In the genomic region with DNA sequence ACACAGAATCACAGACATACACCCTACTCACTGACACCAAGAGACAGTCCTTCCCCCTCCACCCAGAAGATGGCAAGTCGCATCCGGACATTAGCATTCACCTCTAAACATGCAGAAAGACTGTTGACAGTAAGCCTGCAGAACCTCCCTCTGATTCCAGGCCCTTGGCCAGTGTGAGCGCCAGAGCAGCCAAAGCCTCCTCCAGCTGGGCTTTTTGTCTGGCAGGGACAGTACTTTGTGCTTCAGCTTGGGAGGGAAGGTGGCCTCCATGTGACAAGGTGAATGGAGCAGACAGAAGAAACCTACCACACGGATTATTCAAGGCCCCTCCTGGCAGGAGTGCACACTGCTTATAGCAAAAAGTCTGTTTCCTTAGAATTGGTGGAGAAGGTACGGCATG, we compare ENCODE assay signal across 9 mouse cellular contexts. TPM values are rescaled to one million over a fixed set of nuclear protein-coding genes. Genes with fewer than 3 reads are reported as not detected.
DNase-seq lines count a peak whose midpoint lies in the region; ATAC-seq and TF ChIP-seq lines count a peak whose summit lies in the region.
"Had no signal": no experiment of that assay in that cellular context is flagged by ENCODE, and none has a peak within 500 bp of the region (broad histone marks: within the 10 kb centered on the region; RNA-seq: fewer than 3 reads in every experiment).

No protein-coding gene starts in this region.

- 0 out of 2 replicates have a peak, but pooled peaks cover 11% of the 10 kb centered on the region for H3K36me3 ChIP-seq in hindbrain, embryonic 10.5 days
- no peaks in the 10 kb centered on the region for H3K36me3 ChIP-seq in hindbrain, embryonic 11.5 days (ENCODE audit: control insufficient read depth, insufficient read depth, low read length)
- no peaks in the 10 kb centered on the region for H3K36me3 ChIP-seq in heart, embryonic 14.5 days (ENCODE audit: control insufficient read depth, insufficient read depth, low read length)
- peaks cover 4% of the 10 kb centered on the region; the same call in 1 of the 2 replicates for H3K36me3 ChIP-seq in midbrain, postnatal 0 days (ENCODE audit: insufficient read depth, low read length)

- H3K9me3 ChIP-seq in hindbrain, embryonic 10.5 days, result no peaks in the 10 kb centered on the region
- no peaks in the 10 kb centered on the region for H3K9me3 ChIP-seq in hindbrain, embryonic 11.5 days (ENCODE audit: control insufficient read depth, low read length)
- H3K9me3 ChIP-seq in heart, embryonic 14.5 days (ENCODE audit: control insufficient read depth, low read length), result no peaks in the 10 kb centered on the region
- H3K9me3 ChIP-seq in midbrain, postnatal 0 days (ENCODE audit: low read length), result no peaks in the 10 kb centered on the region

- H3K9ac ChIP-seq in hindbrain, embryonic 11.5 days (ENCODE audit: low read depth, low read length), result no peak overlapping the region
- 0 out of 2 replicates have a peak overlapping the region, but pooled peaks have one; percentile 21 for H3K9ac ChIP-seq in heart, embryonic 14.5 days (ENCODE audit: low read length)
- 0 out of 2 replicates have a peak overlapping the region, but pooled peaks have one; percentile 4 for H3K9ac ChIP-seq in midbrain, postnatal 0 days (replicated peaks; ENCODE audit: low read length, poor library complexity, severe bottlenecking)

- peak overlapping the region; percentile 85 for H3K27ac ChIP-seq in hindbrain, embryonic 10.5 days
- H3K27ac ChIP-seq in hindbrain, embryonic 11.5 days (ENCODE audit: low read depth, low read length), result no peak overlapping the region
- H3K27ac ChIP-seq in heart, embryonic 14.5 days (replicated peaks in 1 of 2; ENCODE audit: control insufficient read depth in 1 of 2, insufficient read depth in 1 of 2, low read depth in 2 of 2, low read length in 2 of 2), result peak overlapping the region; percentile 20 to 63; a peak in 3 of 4 replicates
- H3K27ac ChIP-seq in midbrain, postnatal 0 days (ENCODE audit: low read depth, low read length), result peak overlapping the region; percentile 47; the same call in 1 of the 2 replicates

- ATAC-seq in hindbrain, embryonic 11.5 days (ENCODE audit: low FRiP score), result no peak
- ATAC-seq in heart, embryonic 14.5 days (ENCODE audit: insufficient number of reproducible peaks, insufficient read depth, low FRiP score, low read depth), result no peak
- ATAC-seq in midbrain, postnatal 0 days (ENCODE audit: low FRiP score), result 0 out of 2 replicates have a peak, but pooled peaks have one; percentile 24
- no peak for ATAC-seq in activated CD4-positive, CD25-positive, alpha-beta regulatory T cell, adult 4 months

- TF ChIP-seq CTCF in midbrain, postnatal 0 days (IDR thresholded peaks at IDR 0.05), result no peak

- no peak overlapping the region for H3K4me3 ChIP-seq in hindbrain, embryonic 10.5 days
- H3K4me3 ChIP-seq in hindbrain, embryonic 11.5 days (ENCODE audit: low read depth, low read length), result no peak overlapping the region
- H3K4me3 ChIP-seq in heart, embryonic 14.5 days (ENCODE audit: control insufficient read depth in 1 of 2, insufficient read depth in 1 of 2, low read depth in 1 of 2, low read length in 2 of 2), result no peak overlapping the region
- H3K4me3 ChIP-seq in midbrain, postnatal 0 days (ENCODE audit: low read depth, low read length), result no peak overlapping the region

- peaks cover 92% of the 10 kb centered on the region for H3K4me1 ChIP-seq in hindbrain, embryonic 10.5 days (replicated peaks)
- peaks cover 17% of the 10 kb centered on the region for H3K4me1 ChIP-seq in hindbrain, embryonic 11.5 days (replicated peaks; ENCODE audit: control insufficient read depth, insufficient read depth, low read length)
- peaks cover 60 to 93% of the 10 kb centered on the region in 2 experiments for H3K4me1 ChIP-seq in heart, embryonic 14.5 days (ENCODE audit: control insufficient read depth in 2 of 2, insufficient read depth in 2 of 2, low read length in 2 of 2)
- H3K4me1 ChIP-seq in midbrain, postnatal 0 days (ENCODE audit: insufficient read depth, low read length), result peaks cover 6% of the 10 kb centered on the region; the same call in 1 of the 2 replicates

- DNase-seq in hindbrain, embryonic 10.5 days (ENCODE audit: low spot score), result no peak
- no peak for DNase-seq in hindbrain, embryonic 11.5 days (ENCODE audit: low spot score)
- DNase-seq in urinary bladder, postnatal 4 days (ENCODE audit: low spot score in 2 of 2), result peak; percentile 36 to 60
- no peak for DNase-seq in urinary bladder, adult 2 months (ENCODE audit: low spot score)
- peak; percentile 77 for DNase-seq in midbrain, postnatal 0 days (ENCODE audit: low spot score)
- no peak for DNase-seq in spleen, postnatal 10 days (ENCODE audit: low spot score in 2 of 2)

- 71% methylated on average over 5 of the region's 5 CpGs for WGBS in hindbrain, embryonic 10.5 days
- WGBS in hindbrain, embryonic 11.5 days, result 74% methylated on average over 5 of the region's 5 CpGs
- 59% methylated on average over 5 of the region's 5 CpGs for WGBS in heart, embryonic 14.5 days
- WGBS in midbrain, postnatal 0 days, result 43% methylated on average over 5 of the region's 5 CpGs

- H3K27me3 ChIP-seq in hindbrain, embryonic 10.5 days (ENCODE audit: insufficient read depth, poor library complexity, severe bottlenecking), result no peaks in the 10 kb centered on the region
- H3K27me3 ChIP-seq in hindbrain, embryonic 11.5 days (ENCODE audit: control insufficient read depth, insufficient read depth, low read length), result no peaks in the 10 kb centered on the region
- H3K27me3 ChIP-seq in heart, embryonic 14.5 days (ENCODE audit: control insufficient read depth, insufficient read depth, low read length), result no peaks in the 10 kb centered on the region
- H3K27me3 ChIP-seq in midbrain, postnatal 0 days (ENCODE audit: insufficient read depth, low read length), result no peaks in the 10 kb centered on the region
- H3K27me3 ChIP-seq: CH12.LX had no signal

- no peak overlapping the region for H3K4me2 ChIP-seq in hindbrain, embryonic 11.5 days (replicated peaks; ENCODE audit: low read depth, low read length)
- H3K4me2 ChIP-seq in heart, embryonic 14.5 days (ENCODE audit: low read length), result no peak overlapping the region
- no peak overlapping the region for H3K4me2 ChIP-seq in midbrain, postnatal 0 days (ENCODE audit: low read depth, low read length, poor library complexity, severe bottlenecking)

RNA-seq across cellular contexts. Expression of gene Fam53b, which starts 7.4 kb away (rescaled TPM):
- polyA plus RNA-seq in hindbrain, embryonic 10.5 days (2016; fragmentation: Nextera tagmentation; extraction: Ambion mirVana), result 25.5 and 27.7 TPM in 2 replicates
- 16.9 and 17.0 TPM in 2 replicates for polyA plus RNA-seq in hindbrain, embryonic 11.5 days (2014; fragmentation: Nextera tagmentation; extraction: Ambion mirVana)
- polyA plus RNA-seq in urinary bladder, adult 2 months (2012; rRNA removed), result 11.2 and 15.8 TPM in 2 replicates
- 15.4 and 15.6 TPM in 2 replicates for polyA plus RNA-seq in heart, embryonic 14.5 days (2014; fragmentation: Nextera tagmentation; extraction: Ambion mirVana)
- 8.0 and 17.3 TPM in 2 replicates for total RNA-seq in midbrain, postnatal 0 days (2014; rRNA removed)
- polyA plus RNA-seq in midbrain, postnatal 0 days (2015; fragmentation: Nextera tagmentation; extraction: Ambion mirVana), result 7.3 and 9.4 TPM in 2 replicates
- polyA plus RNA-seq in activated CD4-positive, CD25-positive, alpha-beta regulatory T cell, adult 4 months (2017; shearing (Covaris generic)), result 10 to 100 TPM; 78.0 to 82.5 TPM

RNA-seq across cellular contexts. Expression of gene Eef1akmt2, which starts 46.2 kb away (rescaled TPM):
- 76.6 and 80.1 TPM in 2 replicates for polyA plus RNA-seq in hindbrain, embryonic 10.5 days (2016; fragmentation: Nextera tagmentation; extraction: Ambion mirVana)
- polyA plus RNA-seq in hindbrain, embryonic 11.5 days (2014; fragmentation: Nextera tagmentation; extraction: Ambion mirVana), result 93.0 and 93.5 TPM in 2 replicates
- 33.7 and 34.9 TPM in 2 replicates for polyA plus RNA-seq in urinary bladder, adult 2 months (2012; rRNA removed)
- 40.4 and 42.0 TPM in 2 replicates for polyA plus RNA-seq in heart, embryonic 14.5 days (2014; fragmentation: Nextera tagmentation; extraction: Ambion mirVana)
- 52.1 and 62.1 TPM in 2 replicates for total RNA-seq in midbrain, postnatal 0 days (2014; rRNA removed)
- polyA plus RNA-seq in midbrain, postnatal 0 days (2015; fragmentation: Nextera tagmentation; extraction: Ambion mirVana), result 80.1 and 84.2 TPM in 2 replicates
- 10 to 100 TPM; 59.5 to 60.2 TPM for polyA plus RNA-seq in activated CD4-positive, CD25-positive, alpha-beta regulatory T cell, adult 4 months (2017; shearing (Covaris generic))

RNA-seq across cellular contexts. Expression of gene Abraxas2, which starts 52.7 kb away (rescaled TPM):
- 30.7 and 35.5 TPM in 2 replicates for polyA plus RNA-seq in hindbrain, embryonic 10.5 days (2016; fragmentation: Nextera tagmentation; extraction: Ambion mirVana)
- 39.0 TPM in 2 replicates for polyA plus RNA-seq in hindbrain, embryonic 11.5 days (2014; fragmentation: Nextera tagmentation; extraction: Ambion mirVana)
- 24.0 and 24.7 TPM in 2 replicates for polyA plus RNA-seq in urinary bladder, adult 2 months (2012; rRNA removed)
- 29.4 and 33.0 TPM in 2 replicates for polyA plus RNA-seq in heart, embryonic 14.5 days (2014; fragmentation: Nextera tagmentation; extraction: Ambion mirVana)
- 26.7 and 28.8 TPM in 2 replicates for total RNA-seq in midbrain, postnatal 0 days (2014; rRNA removed)
- polyA plus RNA-seq in midbrain, postnatal 0 days (2015; fragmentation: Nextera tagmentation; extraction: Ambion mirVana), result 31.1 and 32.3 TPM in 2 replicates
- 10 to 100 TPM; 29.6 to 36.5 TPM for polyA plus RNA-seq in activated CD4-positive, CD25-positive, alpha-beta regulatory T cell, adult 4 months (2017; shearing (Covaris generic))

Comparison
In these comparisons a context has a peak if more than half of its experiments do, and no peak if none do; other contexts are left out.
1. DNase-seq: peak in urinary bladder, postnatal 4 days (2 of 2) and midbrain, postnatal 0 days (single experiment); none in hindbrain, embryonic 10.5 days (single experiment), hindbrain, embryonic 11.5 days (single experiment), urinary bladder, adult 2 months (single experiment) and spleen, postnatal 10 days (0 of 2).